Mouse (Mus musculus) heart, adult 2 months (tissue): ENCODE measurements around the gene Cald1. TPM values are rescaled to one million over a fixed set of nuclear protein-coding genes. Genes with fewer than 3 reads are reported as not detected.

Experiments
- DNase-seq, 2 experiments: peaks; one replicate each; pipeline ENCODE4 v3.0.0; 2021
- H3K27ac ChIP-seq: fragments of 200-600 bp; 2 replicates; pipeline ENCODE4 v1.8.1; 2022
- H3K27me3 ChIP-seq: fragments of 200-500 bp; 2 replicates; pipeline ENCODE4 v1.6.1; 2012; ENCODE audit warnings: mild to moderate bottlenecking, low read length, inconsistent platforms, mixed read lengths; ENCODE audit not compliant: control insufficient read depth, insufficient read depth
- H3K36me3 ChIP-seq: fragments of 200-500 bp; 2 replicates; pipeline ENCODE4 v1.6.1; 2012; ENCODE audit warnings: low read length, inconsistent platforms; ENCODE audit not compliant: control insufficient read depth, insufficient read depth
- H3K4me1 ChIP-seq: fragments of 200-500 bp; 2 replicates; pipeline ENCODE4 v1.6.1; 2011; ENCODE audit warnings: low read length; ENCODE audit not compliant: control insufficient read depth, insufficient read depth
- H3K4me3 ChIP-seq: fragments of 200-600 bp; 2 replicates; pipeline ENCODE4 v1.8.1; 2022
- H3K79me2 ChIP-seq: fragments of 200-500 bp; replicated peaks from 2 replicates; pipeline ENCODE4 v1.6.1; 2012; ENCODE audit warnings: mild to moderate bottlenecking, inconsistent platforms, low read length, moderate library complexity, mixed read lengths; ENCODE audit not compliant: control insufficient read depth, insufficient read depth
- H3K9ac ChIP-seq: fragments of 200-500 bp; 2 replicates; pipeline ENCODE4 v1.6.1; 2012; ENCODE audit warnings: low read depth, mild to moderate bottlenecking, control low read depth, inconsistent platforms, low read length, mixed read lengths
- CTCF ChIP-seq: fragments of 200-600 bp; IDR thresholded peaks from 2 replicates; pipeline ENCODE4 v1.8.1; 2022; ENCODE audit warnings: antibody characterized with exemption, mild to moderate bottlenecking, moderate library complexity
- EP300 ChIP-seq: fragments of 200-500 bp; IDR thresholded peaks from 2 replicates; pipeline ENCODE4 v1.6.1; 2011; ENCODE audit warnings: low read depth, low read length, control low read depth; ENCODE audit not compliant: insufficient read depth
- POLR2A ChIP-seq: fragments of 200-500 bp; IDR thresholded peaks from 2 replicates; pipeline ENCODE4 v1.6.1; 2011; ENCODE audit warnings: mild to moderate bottlenecking, low read depth, low read length, control low read depth; ENCODE audit not compliant: insufficient read depth
- WGBS: fragments of 180-500 bp; shearing (Covaris S2); methylation state at CpG from one replicate; pipeline ENCODE4 v1.1.7; 2018; 5-methylcytosine and 5-hydroxymethylcytosine counted together
- intact Hi-C: fragments of 180-260 bp; cut with DNase I; formaldehyde crosslinking; loops from one replicate; pipeline ENCODE4 v1.15.1; 2025
- polyA plus RNA-seq: library from polyadenylated mRNA; depleted of rRNA; stranded (reverse); fragments of >200 nt; gene quantifications from 2 replicates; pipeline ENCODE4 v1.2.3, GENCODE M21; 2012
- total RNA-seq, 2 experiments: library from RNA; stranded (reverse); gene quantifications; 2 replicates each; pipeline ENCODE4 v1.2.3; 2021

The Cald1 gene
- total and polyA plus RNA-seq, 3 experiments = 14.1 to 62.8 (median 47.6) TPM

- 53% methylated on average over 7 of the region's 7 CpGs for WGBS
- Histone ChIP-seq H3K79me2 (no peaks in the 10 kb centered on the region), H3K36me3 (no peaks in the 10 kb centered on the region; the same call in 1 of the 2 replicates), H3K27me3 (no peaks in the 10 kb centered on the region), H3K9ac (no peak overlapping the region), H3K4me3 (no peak overlapping the region), H3K27ac (peak overlapping the region; percentile 28; the same call in 1 of the 2 replicates), H3K4me1 (no peaks in the 10 kb centered on the region; the same call in 1 of the 2 replicates)
- intact Hi-C loops = loop anchor here (5.0 to 10.0 kb wide), 2 partner anchors 63 to 456 kb away; no protein-coding TSS in a partner anchor
- DNase-seq = peak; percentile 33 to 53
- no peak for TF ChIP-seq EP300
Observed at GRCm38 (mm10) chr6:34750487-34751120, 152.3 kb downstream of the Cald1 start.

GRCm38 (mm10) chr6:34751625-34752024 is 153.3 kb downstream of the Cald1 start:
- no peak overlapping the region for H3K9ac ChIP-seq
- no peak overlapping the region for H3K27ac ChIP-seq
- DNase-seq = no peak
- H3K4me1 ChIP-seq = no peaks in the 10 kb centered on the region; the same call in 1 of the 2 replicates
- no peak overlapping the region for H3K4me3 ChIP-seq
- no peaks in the 10 kb centered on the region; the same call in 1 of the 2 replicates for H3K36me3 ChIP-seq
- intact Hi-C loops = loop anchor here (2.0 to 10.0 kb wide), 3 partner anchors 64 to 457 kb away; partner anchors contain the start of gene Cald1
- no peaks in the 10 kb centered on the region for H3K27me3 ChIP-seq
- no peak for TF ChIP-seq EP300
- H3K79me2 ChIP-seq = no peaks in the 10 kb centered on the region

GRCm38 (mm10) chr6:34754448-34754847 is 156.1 kb downstream of the Cald1 start:
- Histone ChIP-seq H3K27ac (no peak overlapping the region), H3K36me3 (no peaks in the 10 kb centered on the region; the same call in 1 of the 2 replicates), H3K79me2 (no peaks in the 10 kb centered on the region), H3K27me3 (no peaks in the 10 kb centered on the region), H3K9ac (no peak overlapping the region), H3K4me1 (no peaks in the 10 kb centered on the region; the same call in 1 of the 2 replicates), H3K4me3 (no peak overlapping the region)
- intact Hi-C loops = loop anchor here (1.0 to 10.0 kb wide), 3 partner anchors 67 to 460 kb away; no protein-coding TSS in a partner anchor
- 0 out of 2 replicates have a peak, but pooled peaks have one; percentile 47 for TF ChIP-seq EP300
- peak; percentile 91 for TF ChIP-seq CTCF
- TF ChIP-seq POLR2A = no peak
- WGBS = 23% methylated on average over 5 of the region's 5 CpGs
- peak; percentile 34 to 40 for DNase-seq

GRCm38 (mm10) chr6:34758340-34758739 is 160.0 kb downstream of the Cald1 start:
- no peaks in the 10 kb centered on the region; the same call in 1 of the 2 replicates for H3K36me3 ChIP-seq
- intact Hi-C loops = loop anchor here (5.0 to 10.0 kb wide), 2 partner anchors 311 to 464 kb away; no protein-coding TSS in a partner anchor
- no peak overlapping the region for H3K27ac ChIP-seq
- DNase-seq = no peak
- no peaks in the 10 kb centered on the region for H3K4me1 ChIP-seq
- H3K27me3 ChIP-seq = no peaks in the 10 kb centered on the region
- no peak overlapping the region for H3K9ac ChIP-seq
- H3K79me2 ChIP-seq = no peaks in the 10 kb centered on the region
- WGBS = 79% methylated on average over 2 of the region's 2 CpGs
- no peak overlapping the region for H3K4me3 ChIP-seq
- TF ChIP-seq EP300 (no peak), POLR2A (no peak), CTCF (no peak)

GRCm38 (mm10) chr6:34760023-34760422 is 161.7 kb downstream of the Cald1 start:
- no peak for DNase-seq
- Histone ChIP-seq H3K27me3 (no peaks in the 10 kb centered on the region), H3K27ac (no peak overlapping the region), H3K79me2 (no peaks in the 10 kb centered on the region), H3K4me1 (no peaks in the 10 kb centered on the region), H3K36me3 (no peaks in the 10 kb centered on the region), H3K4me3 (no peak overlapping the region), H3K9ac (no peak overlapping the region)
- intact Hi-C loops = loop anchor here (1.0 kb wide), 1 partner anchor 249 kb away; no protein-coding TSS in a partner anchor
- 39% methylated on average over 4 of the region's 4 CpGs for WGBS
- TF ChIP-seq CTCF (peak; percentile 86), POLR2A (no peak)

- Histone ChIP-seq H3K36me3 (no peaks in the 10 kb centered on the region; the same call in 1 of the 2 replicates), H3K27ac (no peak overlapping the region), H3K4me1 (peaks cover under 1% of the 10 kb centered on the region; the same call in 1 of the 2 replicates), H3K27me3 (no peaks in the 10 kb centered on the region), H3K79me2 (no peaks in the 10 kb centered on the region), H3K4me3 (no peak overlapping the region), H3K9ac (no peak overlapping the region)
- WGBS = 90% methylated on average over 5 of the region's 5 CpGs
- intact Hi-C loops = no loop called here
- no peak for DNase-seq
- TF ChIP-seq EP300 = no peak
- TF ChIP-seq POLR2A = no peak
- TF ChIP-seq CTCF = no peak
Observed at GRCm38 (mm10) chr6:34765721-34766120, 167.4 kb downstream of the Cald1 start.
